Mouse (Mus musculus) C2C12 (cell line): ENCODE data around the gene Irs1. TPM values are rescaled to one million over a fixed set of nuclear protein-coding genes. Genes with fewer than 3 reads are reported as not detected.
A peak's percentile ranks its signal among the peaks of the same experiment; 100 is the strongest.

Experiments used
- H3K27me3 ChIP-seq: one replicate; pipeline ENCODE4 v1.6.1; 2011; ENCODE audit not compliant: control insufficient read depth, insufficient read depth, insufficient read length
- H3K36me3 ChIP-seq: one replicate; pipeline ENCODE4 v1.6.1; 2011; ENCODE audit not compliant: control insufficient read depth, insufficient read depth
- H3K4me3 ChIP-seq: one replicate; pipeline ENCODE4 v1.5.1; 2011; ENCODE audit warnings: mild to moderate bottlenecking, control low read depth; ENCODE audit not compliant: poor library complexity, insufficient read depth, severe bottlenecking
- H3K79me2 ChIP-seq: one replicate; pipeline ENCODE4 v1.6.1; 2011; ENCODE audit not compliant: control insufficient read depth, insufficient read depth
- H3K79me3 ChIP-seq: one replicate; pipeline ENCODE4 v1.6.1; 2011; ENCODE audit warnings: low read depth, control low read depth
- H3ac ChIP-seq: one replicate; pipeline ENCODE3; 2011; ENCODE audit warnings: low read depth; ENCODE audit not compliant: control insufficient read depth, insufficient read length
- CEBPB ChIP-seq: IDR thresholded peaks from one replicate; pipeline ENCODE4 v1.6.1; 2011; ENCODE audit warnings: low read depth, mild to moderate bottlenecking, control low read depth, moderate library complexity
- CTCF ChIP-seq: IDR thresholded peaks from one replicate; pipeline ENCODE4 v1.5.1; 2011; ENCODE audit not compliant: control insufficient read depth, insufficient read depth, insufficient read length
- FOSL1 ChIP-seq: IDR thresholded peaks from one replicate; pipeline ENCODE4 v1.8.0; 2011; ENCODE audit warnings: mild to moderate bottlenecking, low read length; ENCODE audit not compliant: poor library complexity, insufficient read depth, severe bottlenecking
- MAX ChIP-seq: IDR thresholded peaks from one replicate; pipeline ENCODE4 v1.6.1; 2011; ENCODE audit warnings: mild to moderate bottlenecking, control low read depth
- MYOD1 ChIP-seq: IDR thresholded peaks from one replicate; pipeline ENCODE4 v1.6.1; 2011; ENCODE audit warnings: low read depth; ENCODE audit not compliant: control insufficient read depth, insufficient read length
- MYOG ChIP-seq: IDR thresholded peaks from one replicate; pipeline ENCODE4 v1.6.1; 2011; ENCODE audit not compliant: control insufficient read depth, insufficient read length; ENCODE audit errors: extremely low read depth
- USF1 ChIP-seq: IDR thresholded peaks from one replicate; pipeline ENCODE4 v1.6.1; 2011; ENCODE audit warnings: low read depth, mild to moderate bottlenecking, control low read depth, moderate library complexity
- polyA plus RNA-seq: library from polyadenylated mRNA; unstranded; fragments of >200 nt; fragmentation: generic; extraction: Trizol; gene quantifications from one replicate; pipeline ENCODE4 v1.2.1, GENCODE M21; 2012; ENCODE audit warnings: missing spikeins

The Irs1 gene
- polyA plus RNA-seq, 1 experiment: 4.6 TPM

DNA sequence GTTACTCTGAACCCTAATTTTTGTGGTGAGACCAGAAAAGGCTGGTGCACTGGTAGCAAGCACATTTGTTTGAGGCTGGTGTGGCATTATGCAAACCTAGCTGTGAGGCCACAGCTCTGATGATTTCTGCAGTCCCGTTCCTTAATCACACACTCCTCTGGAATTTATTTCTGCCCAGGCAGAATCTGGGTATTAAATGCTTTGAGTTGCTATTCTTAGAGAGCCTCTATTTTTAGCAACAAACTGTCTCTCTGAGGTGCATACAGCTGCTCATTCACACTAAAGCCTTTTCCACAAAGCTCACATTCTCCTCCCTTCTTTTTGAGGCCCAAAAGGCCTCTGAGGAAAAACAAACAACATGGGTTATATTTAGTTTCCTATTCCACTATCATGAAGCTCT, 91.3 kb downstream of the Irs1 start:
- Histone ChIP-seq H3K36me3 (no peaks in the 10 kb centered on the region), H3ac (no peak overlapping the region), H3K79me3 (no peaks in the 10 kb centered on the region), H3K27me3 (no peaks in the 10 kb centered on the region), H3K79me2 (no peaks in the 10 kb centered on the region), H3K4me3 (no peak overlapping the region)
- no peak for TF ChIP-seq CTCF
- no peak for TF ChIP-seq CEBPB
- TF ChIP-seq MYOG: no peak
- TF ChIP-seq USF1: no peak
- TF ChIP-seq MAX: no peak
- TF ChIP-seq MYOD1: no peak
- TF ChIP-seq FOSL1: no peak

DNA sequence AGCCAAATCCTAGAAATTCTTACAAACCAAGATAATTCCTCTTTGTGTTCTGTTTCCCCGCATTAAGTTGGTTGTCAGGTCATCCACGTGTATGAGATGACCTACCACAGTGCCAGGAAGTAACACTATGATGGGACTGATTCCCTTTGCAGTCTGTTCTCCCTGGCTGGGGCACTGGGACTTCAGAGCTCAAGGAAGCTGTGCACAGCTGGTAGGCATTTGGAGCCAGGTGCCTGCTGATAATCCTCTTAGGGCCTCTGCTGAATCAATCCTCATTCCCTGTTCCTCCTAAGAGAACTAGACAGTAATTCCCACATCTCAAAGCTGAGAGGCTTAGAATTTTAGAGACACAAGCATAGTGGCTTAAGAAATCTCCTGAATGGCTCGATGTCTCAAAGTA, 99.6 kb downstream of the Irs1 start:
- H3K36me3 ChIP-seq: no peaks in the 10 kb centered on the region
- TF ChIP-seq CTCF: no peak
- TF ChIP-seq CEBPB: no peak
- TF ChIP-seq MYOG: no peak
- TF ChIP-seq MYOD1: no peak
- no peak for TF ChIP-seq USF1
- TF ChIP-seq MAX: no peak
- TF ChIP-seq FOSL1: no peak
- no peaks in the 10 kb centered on the region for H3K27me3 ChIP-seq
- no peak overlapping the region for H3ac ChIP-seq
- H3K79me2 ChIP-seq: no peaks in the 10 kb centered on the region
- no peak overlapping the region for H3K4me3 ChIP-seq
- no peaks in the 10 kb centered on the region for H3K79me3 ChIP-seq

DNA sequence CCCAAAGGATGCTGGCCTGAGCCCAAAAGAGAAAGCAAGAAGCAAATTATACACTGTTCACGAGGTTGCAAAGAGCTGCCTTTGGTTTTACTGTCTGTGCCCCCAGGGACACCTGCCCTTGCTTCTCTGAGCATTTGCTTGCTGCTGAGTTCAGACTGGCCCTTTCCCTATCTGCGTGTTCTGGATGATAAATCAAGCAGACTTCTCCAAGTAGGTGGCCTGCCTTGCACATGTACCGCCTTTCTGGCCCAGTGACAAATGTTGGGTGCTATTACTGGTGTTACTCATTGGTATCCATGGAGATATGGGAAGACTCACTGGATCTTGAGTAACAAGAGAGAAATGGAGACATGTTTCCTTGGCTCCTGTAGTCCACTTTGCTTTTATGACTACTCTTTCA, 101.7 kb downstream of the Irs1 start:
- no peak overlapping the region for H3K4me3 ChIP-seq
- no peaks in the 10 kb centered on the region for H3K79me3 ChIP-seq
- H3ac ChIP-seq: no peak overlapping the region
- no peaks in the 10 kb centered on the region for H3K27me3 ChIP-seq
- TF ChIP-seq MAX: no peak
- TF ChIP-seq MYOD1: no peak
- no peak for TF ChIP-seq MYOG
- TF ChIP-seq CTCF: no peak
- TF ChIP-seq CEBPB: peak; percentile 15
- no peak for TF ChIP-seq USF1
- no peak for TF ChIP-seq FOSL1
- no peaks in the 10 kb centered on the region for H3K79me2 ChIP-seq
- no peaks in the 10 kb centered on the region for H3K36me3 ChIP-seq

DNA sequence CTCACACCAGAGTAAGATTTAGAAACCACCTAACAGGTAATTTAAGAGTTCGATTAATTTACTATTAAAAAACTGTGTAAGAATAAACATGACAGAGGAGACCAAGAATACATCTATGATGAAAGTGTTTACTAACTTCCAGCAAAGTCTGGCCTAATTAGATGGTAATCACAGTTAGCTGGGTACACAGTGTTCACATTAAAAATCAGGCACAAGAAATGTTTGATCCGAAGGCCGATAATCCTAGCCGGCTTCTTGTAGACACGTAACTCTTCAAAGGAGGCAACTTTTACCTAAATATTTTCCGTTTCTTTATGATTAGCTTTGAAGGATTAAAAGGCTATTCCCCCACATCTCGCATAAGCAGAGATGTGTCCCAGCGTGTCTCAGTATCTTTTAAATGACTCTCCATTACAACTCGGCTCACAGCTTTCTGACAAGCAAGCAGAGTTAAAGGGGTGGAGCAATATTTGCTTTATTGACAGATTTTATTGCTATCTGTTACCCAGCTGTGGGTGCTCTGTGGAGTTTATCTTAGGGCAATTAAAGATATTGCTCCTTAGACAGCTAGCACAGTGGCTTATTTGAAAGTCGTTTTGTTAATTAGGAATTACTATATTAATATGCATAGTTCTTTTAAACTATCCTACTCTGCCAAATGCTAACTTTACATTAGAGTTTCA, 102.5 kb downstream of the Irs1 start:
- no peak for TF ChIP-seq CEBPB
- TF ChIP-seq USF1: no peak
- TF ChIP-seq MAX: no peak
- no peaks in the 10 kb centered on the region for H3K79me2 ChIP-seq
- no peak overlapping the region for H3ac ChIP-seq
- H3K4me3 ChIP-seq: no peak overlapping the region
- H3K36me3 ChIP-seq: no peaks in the 10 kb centered on the region
- no peaks in the 10 kb centered on the region for H3K79me3 ChIP-seq
- no peaks in the 10 kb centered on the region for H3K27me3 ChIP-seq

DNA sequence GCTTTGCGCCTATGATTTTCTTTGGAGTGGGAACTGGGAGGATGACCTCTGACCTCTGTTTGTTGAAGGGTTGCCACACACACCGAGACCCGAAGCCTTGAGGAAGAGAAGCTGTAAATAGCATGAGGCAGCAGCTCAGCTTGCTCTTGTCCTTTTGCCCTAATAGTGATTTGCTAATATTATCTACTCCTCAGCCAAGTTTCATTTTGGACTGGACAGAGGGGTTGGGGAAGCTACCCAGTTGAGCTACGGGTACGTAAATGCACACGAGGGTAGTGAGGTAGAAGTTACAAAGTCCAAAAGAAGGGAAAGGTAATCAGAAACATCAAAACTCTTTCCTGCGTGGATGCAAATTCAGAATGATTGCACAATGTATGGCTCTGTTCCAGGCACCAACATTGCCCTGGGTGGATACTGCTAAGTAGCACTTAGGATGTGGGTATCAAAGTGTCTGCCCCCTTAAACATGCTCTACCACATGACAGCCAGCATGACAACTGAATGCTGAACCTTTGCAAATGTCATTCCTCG, 107.2 kb downstream of the Irs1 start:
- TF ChIP-seq CEBPB (peak; percentile 56), MAX (no peak)
- Histone ChIP-seq H3K27me3 (no peaks in the 10 kb centered on the region), H3K36me3 (no peaks in the 10 kb centered on the region), H3K79me3 (no peaks in the 10 kb centered on the region), H3K4me3 (no peak overlapping the region), H3ac (no peak overlapping the region), H3K79me2 (no peaks in the 10 kb centered on the region)

Other genes starting within 250 kb of the Irs1 start
- 3.8 TPM for gene Gm9747, start 58.3 kb downstream of the Irs1 start, polyA plus RNA-seq
- gene Rhbdd1, start 25.0 kb upstream of the Irs1 start, polyA plus RNA-seq: 12.6 TPM